Mouse (Mus musculus) cerebellum, postnatal 4 days (tissue): Measurements from ENCODE around the gene Efnb3.
A peak's percentile ranks its signal among the peaks of the same experiment; 100 is the strongest.

Experiments
- DNase-seq, 2 experiments: peaks; one replicate each; pipeline ENCODE4 v3.0.0; 2022; ENCODE audit warnings: low spot score in 2 of 2, mixed read lengths in 1 of 2

The Efnb3 gene

GRCm38 (mm10) chr11:69584008-69584407, 24.0 kb upstream of the Efnb3 start:
- no peak for DNase-seq

- no peak for DNase-seq
Observed at GRCm38 (mm10) chr11:69582230-69582805, 22.3 kb upstream of the Efnb3 start.

- DNase-seq, result no peak
Observed at GRCm38 (mm10) chr11:69581814-69582213, 21.8 kb upstream of the Efnb3 start.

- peak; percentile 75 to 94 for DNase-seq
Observed at GRCm38 (mm10) chr11:69581147-69581688, 21.2 kb upstream of the Efnb3 start.

GRCm38 (mm10) chr11:69580572-69581146, 20.7 kb upstream of the Efnb3 start:
- no peak for DNase-seq

- DNase-seq, result peak; percentile 49 to 84
Observed at GRCm38 (mm10) chr11:69580091-69580514, 20.1 kb upstream of the Efnb3 start, which contains the start of the genes Wrap53 and Trp53. TSS of gene Wrap53 (minus strand) at chr11:69580255. TSS of gene Trp53 (plus strand) at chr11:69580359.

- DNase-seq, result peak; percentile 94 to 97
Observed at GRCm38 (mm10) chr11:69579128-69580017, 19.4 kb upstream of the Efnb3 start.

- DNase-seq, result no peak
Observed at GRCm38 (mm10) chr11:69578301-69578700, 18.3 kb upstream of the Efnb3 start.

- DNase-seq, result no peak
Observed at GRCm38 (mm10) chr11:69576307-69576706, 16.3 kb upstream of the Efnb3 start.

- DNase-seq, result no peak
Observed at GRCm38 (mm10) chr11:69575220-69575619, 15.2 kb upstream of the Efnb3 start.

- DNase-seq, result no peak
Observed at GRCm38 (mm10) chr11:69565131-69565530, 5.1 kb upstream of the Efnb3 start.

- DNase-seq, result no peak
Observed at GRCm38 (mm10) chr11:69564391-69564790, 4.4 kb upstream of the Efnb3 start.

- no peak for DNase-seq
Observed at GRCm38 (mm10) chr11:69563373-69563772, 3.4 kb upstream of the Efnb3 start.

- DNase-seq, result no peak
Observed at GRCm38 (mm10) chr11:69560896-69561854, 1.2 kb upstream of the Efnb3 start.

- no peak for DNase-seq
Observed at GRCm38 (mm10) chr11:69559183-69559582, 822 bp downstream of the Efnb3 start.

- DNase-seq, result no peak
Observed at GRCm38 (mm10) chr11:69558756-69559155, 1.2 kb downstream of the Efnb3 start.

- DNase-seq, result peak in 1 of 2 experiments; percentile 67
Observed at GRCm38 (mm10) chr11:69557381-69557958, 2.5 kb downstream of the Efnb3 start.

GRCm38 (mm10) chr11:69554539-69555140, 5.4 kb downstream of the Efnb3 start:
- no peak for DNase-seq

- no peak for DNase-seq
Observed at GRCm38 (mm10) chr11:69553341-69553721, 6.7 kb downstream of the Efnb3 start.

GRCm38 (mm10) chr11:69552622-69553340, 7.2 kb downstream of the Efnb3 start:
- peak in 1 of 2 experiments; percentile 73 for DNase-seq
